Mouse (Mus musculus) fat pad, adult 2 months (tissue): ENCODE data around the gene Entpd1.

Source experiments
- DNase-seq: peaks from one replicate; pipeline ENCODE4 v3.0.0-alpha.2; 2011; ENCODE audit warnings: low read depth, low spot score; ENCODE audit errors: extremely low read depth

The Entpd1 gene

GRCm38 (mm10) chr19:40661874-40662273 is 49.7 kb downstream of the Entpd1 start:
- DNase-seq, result no peak

DNA sequence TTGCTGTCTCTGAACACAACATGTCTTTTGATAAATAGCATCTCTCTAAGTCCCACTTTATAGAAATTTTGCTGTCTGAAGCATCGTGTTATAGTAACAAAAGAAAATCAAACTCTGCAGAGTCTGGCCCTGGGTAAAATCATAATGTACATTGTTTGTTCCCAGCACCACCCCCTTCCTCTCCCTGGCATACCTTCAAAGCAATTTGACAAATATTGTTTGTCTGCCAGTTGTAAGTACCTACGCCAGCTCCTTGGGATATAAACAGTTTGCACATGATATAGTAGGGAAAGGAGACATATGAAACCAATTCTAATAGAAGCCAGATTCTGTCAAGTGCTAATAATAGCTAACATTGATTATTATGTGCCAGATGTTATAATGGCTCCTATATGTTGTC is 50.6 kb downstream of the Entpd1 start:
- DNase-seq, result no peak

GRCm38 (mm10) chr19:40665778-40666177 is 53.6 kb downstream of the Entpd1 start:
- DNase-seq, result no peak

DNA sequence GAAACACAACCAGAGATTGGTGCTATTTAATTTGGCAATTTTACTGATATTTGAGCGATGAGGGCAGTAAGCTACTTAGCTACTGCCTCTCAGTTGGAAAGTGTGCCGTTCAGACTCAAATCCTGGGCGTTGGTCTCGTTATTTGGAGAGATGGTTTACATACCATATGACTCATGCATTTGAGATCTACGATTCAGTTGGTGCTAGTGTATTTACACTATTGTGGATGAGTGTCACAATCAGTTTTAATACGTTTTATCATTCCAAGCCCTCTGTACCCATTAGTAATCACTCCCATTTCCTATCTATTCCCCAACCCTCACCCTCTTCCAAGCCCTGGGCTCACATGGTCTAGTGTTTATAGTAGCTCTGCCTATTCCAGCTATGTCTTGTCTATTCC is 54.9 kb downstream of the Entpd1 start:
- DNase-seq, result no peak

- no peak for DNase-seq
These were observed 63.2 kb downstream of the Entpd1 start for GRCm38 (mm10) chr19:40675329-40675728.

DNA sequence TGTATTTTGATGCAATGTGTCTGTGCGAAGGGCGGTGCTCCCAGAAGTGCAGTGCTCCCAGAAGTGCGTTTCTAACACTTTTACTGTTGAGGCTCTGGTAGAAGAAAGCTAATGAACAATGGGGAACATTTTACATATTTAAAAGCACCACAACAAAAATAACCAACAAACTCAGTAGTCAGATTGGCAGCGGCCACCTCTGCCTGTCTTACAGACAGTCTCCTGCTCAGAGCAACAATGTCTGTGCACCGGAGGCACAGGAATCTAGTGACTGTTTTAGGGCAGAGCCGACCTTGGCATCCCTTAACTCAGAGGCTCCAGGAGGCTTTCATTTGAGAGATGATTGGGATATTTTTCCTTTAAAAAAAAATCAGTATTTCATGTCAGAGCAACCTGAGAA is 65.9 kb downstream of the Entpd1 start:
- DNase-seq, result no peak

DNA sequence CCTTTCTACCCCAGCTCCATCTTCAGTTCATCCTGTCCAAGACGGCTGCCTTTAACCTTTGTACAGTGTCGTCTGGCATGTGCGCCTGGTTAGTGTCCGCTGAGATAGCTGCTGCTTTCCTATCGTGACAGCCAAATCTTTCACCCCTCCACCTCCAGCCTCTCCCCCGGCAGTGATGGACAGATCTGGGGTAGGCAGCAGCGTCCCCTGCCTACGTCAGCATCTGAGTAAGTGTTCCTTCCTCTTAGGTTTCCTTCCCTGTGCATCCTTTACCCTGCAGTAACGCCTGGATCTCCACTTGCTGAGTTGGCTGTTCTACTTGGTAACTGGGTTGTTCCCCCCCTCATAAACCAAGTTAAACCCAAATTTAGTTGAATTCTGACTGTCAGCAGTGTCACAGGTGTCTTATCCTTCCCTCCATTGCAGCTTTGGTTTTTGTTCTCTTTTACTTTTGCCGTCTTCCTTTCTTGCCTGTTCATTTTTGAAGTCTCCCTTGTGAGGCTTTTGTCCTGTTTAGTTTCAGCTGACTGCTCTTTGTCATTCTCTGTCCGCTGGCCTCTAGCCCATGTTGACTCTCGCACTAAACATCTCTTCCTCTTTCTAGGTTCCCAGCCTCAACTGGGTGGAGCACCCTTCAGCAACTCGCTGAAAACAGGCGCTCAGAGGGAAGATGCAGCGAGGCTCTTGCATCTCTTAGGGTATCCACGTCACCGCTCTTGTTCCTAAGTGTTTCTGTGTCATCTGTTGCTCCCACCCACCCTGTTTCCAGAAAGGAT is 66.6 kb downstream of the Entpd1 start:
- no peak for DNase-seq

DNA sequence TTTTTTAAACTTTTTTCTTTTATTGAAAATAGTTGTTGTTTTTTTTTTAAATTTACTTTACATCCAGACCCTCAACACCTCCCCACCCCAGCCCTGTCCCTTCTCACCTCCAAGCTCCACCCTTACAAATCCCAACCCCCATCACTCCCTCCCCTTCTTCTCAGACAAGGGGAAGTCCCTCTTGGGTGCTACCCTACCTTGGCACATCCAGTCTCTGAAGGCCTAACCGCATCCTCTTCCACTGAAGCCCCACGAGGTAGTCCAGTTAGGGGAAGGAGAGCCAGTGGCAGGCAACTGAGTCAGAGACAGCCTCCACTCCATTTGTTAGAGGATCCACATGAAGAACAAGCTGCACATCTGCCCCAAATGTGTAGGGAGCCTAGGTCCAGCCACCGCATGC is 67.5 kb downstream of the Entpd1 start:
- DNase-seq, result no peak

DNA sequence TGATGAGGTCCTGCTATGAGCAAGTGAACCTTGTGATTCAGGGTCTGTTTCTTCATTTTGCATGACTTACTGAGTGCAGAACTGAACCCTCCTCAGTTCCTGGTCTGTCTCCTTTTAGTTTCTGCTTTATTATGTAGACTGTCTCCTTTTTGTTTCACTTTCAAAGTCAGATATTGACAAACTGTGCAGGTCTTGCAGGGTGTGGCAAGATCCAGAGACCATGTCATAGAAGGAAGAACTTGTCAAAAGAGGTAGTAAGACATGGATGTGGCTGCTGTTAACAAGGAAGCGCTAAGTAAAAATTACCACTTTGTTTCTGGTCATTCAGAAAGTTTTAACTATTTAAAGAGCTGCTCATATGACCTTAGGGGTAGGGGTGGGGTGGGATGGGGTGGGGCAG is 72.0 kb downstream of the Entpd1 start:
- no peak for DNase-seq

- DNase-seq, result no peak
These were observed 72.4 kb downstream of the Entpd1 start for GRCm38 (mm10) chr19:40684566-40684965.

DNA sequence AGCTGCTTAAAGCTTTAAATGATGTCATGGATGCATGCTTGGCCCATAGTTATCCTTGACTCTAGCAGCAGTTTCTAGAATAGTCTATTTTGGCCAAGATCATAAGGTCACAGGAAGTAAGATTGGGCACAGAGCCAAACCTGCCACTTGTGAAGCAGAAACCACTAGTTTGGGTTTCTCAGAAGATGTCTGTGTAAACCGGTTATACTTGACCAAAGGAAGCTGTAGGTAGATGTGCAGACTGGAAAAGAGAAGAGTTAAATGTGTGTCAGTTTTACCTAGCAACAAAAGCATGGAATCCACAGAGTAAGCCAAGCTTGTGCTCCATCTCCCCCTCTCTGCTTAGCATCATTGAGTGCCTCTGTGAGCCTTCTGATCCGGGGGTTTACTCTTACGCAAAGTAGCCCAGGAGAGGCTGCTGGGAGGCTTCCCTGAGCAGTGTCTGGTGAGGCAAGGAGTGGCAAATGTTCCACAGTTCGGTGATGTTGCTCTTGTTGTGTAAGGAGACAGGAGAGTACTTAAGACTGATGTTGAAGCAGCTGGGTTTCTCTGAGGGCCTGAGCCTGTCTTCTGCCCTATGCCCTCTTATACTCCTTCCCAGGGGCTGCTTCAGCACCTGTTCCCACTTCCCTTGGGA is 75.2 kb downstream of the Entpd1 start:
- DNase-seq, result no peak

- DNase-seq, result no peak
These were observed 81.0 kb downstream of the Entpd1 start for GRCm38 (mm10) chr19:40693201-40693600.

DNA sequence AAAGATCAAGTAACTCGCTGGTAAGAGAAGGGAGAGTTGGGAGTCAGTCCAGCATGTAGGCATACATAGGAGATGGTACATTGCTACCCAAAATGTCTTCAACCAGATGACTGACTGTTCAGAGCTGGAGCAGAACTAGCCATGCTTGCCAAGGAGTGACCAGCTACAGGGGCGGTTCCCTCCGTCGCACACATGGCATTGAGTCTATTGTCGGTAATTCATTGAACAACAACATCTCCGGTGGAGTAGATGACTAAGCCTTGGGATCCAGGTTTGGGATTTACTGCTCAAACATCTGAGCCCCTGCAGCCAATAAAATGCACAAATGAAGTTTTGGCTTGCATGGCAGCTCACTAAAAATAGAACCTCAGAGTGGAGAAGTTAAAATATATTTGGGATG is 84.0 kb downstream of the Entpd1 start:
- DNase-seq, result no peak

DNA sequence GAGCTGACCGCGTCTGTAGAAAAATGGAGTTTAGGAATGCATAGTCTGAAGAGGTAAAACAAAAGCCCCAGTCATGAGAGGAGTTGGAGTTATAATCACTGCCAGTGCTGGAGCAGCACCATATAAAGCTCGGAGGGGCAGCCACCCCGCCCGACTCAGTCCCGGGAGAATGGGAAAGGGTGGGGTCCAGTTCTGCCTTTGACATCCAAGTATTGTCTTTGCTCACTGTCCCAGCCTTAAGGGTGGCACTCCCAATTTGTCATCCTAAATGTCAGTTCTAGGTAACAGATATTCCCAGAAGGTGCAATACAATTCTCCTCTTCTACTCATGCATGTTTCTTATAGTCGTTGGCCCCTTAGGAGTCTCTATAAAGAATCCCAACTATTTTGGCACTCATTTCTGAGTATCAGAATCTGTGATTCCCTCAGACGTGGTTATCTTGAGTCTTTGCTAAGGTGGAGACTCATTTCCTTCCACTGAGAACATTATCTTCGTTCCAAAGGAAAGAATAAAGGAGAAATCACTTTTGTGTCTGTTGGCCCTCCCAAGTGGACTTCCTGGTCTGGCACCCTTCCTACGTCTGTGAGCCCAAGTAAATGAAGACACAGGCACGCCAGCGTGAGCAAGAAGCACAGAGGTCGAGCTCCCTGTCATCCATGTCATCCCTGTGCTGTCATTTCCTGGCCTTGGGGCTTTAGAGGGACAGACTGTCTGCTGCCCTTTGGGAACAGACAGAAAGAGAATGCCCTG is 86.1 kb downstream of the Entpd1 start:
- DNase-seq, result no peak

DNA sequence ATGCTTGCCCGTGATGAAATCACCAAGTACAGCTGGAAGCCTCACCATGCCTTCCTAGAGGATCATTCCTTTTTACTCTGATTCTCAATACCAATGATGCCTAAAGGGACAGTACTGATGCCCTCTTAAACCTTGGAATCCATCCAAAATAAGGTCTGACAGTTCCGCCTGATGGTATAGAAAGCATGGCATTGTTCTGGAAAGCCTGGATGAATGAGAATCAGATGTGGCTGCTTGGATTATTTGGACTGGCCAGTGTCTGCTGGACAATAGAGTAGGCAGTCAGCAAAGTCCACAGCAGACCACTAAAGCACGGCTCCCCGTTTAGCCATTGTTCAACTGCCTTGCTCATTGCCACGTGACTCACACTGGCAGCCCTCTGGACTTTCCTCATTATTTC is 87.7 kb downstream of the Entpd1 start:
- no peak for DNase-seq

- DNase-seq, result no peak
These were observed 90.2 kb downstream of the Entpd1 start for GRCm38 (mm10) chr19:40702406-40702805.

DNA sequence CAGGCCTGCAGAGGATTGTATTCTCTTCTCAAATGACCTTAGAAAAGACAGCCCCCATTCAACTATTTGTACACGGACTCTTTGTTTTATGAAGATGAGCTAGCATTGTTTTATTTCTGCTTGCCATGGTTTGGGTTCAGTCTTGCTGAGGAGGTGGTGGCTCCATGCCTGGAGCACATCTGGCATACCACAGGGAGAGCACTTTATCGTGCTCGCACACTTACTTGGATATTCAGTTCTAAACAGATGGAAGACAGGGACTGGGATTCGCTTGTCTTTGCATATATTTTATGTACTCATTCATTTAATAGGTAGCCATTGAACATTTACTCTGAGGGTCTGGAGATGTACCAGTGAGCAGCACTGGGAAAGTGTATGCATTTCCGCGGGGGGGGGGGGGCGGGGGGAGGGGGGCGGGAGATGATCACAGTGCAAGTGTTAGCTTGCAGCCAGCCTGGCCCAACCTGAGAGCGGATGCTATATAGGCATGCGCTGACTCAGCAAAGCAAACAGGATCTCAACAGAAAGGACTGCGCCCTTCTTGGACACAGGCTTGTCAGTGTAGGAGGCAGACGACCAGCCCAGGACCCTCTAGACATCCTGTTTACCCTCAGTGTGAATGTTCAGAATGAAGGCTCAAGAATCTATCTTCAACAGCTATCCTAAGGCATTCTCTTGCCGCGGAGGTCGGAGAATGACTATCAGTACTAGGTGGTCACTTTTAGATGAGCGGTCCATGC is 100.9 kb downstream of the Entpd1 start:
- DNase-seq, result no peak

DNA sequence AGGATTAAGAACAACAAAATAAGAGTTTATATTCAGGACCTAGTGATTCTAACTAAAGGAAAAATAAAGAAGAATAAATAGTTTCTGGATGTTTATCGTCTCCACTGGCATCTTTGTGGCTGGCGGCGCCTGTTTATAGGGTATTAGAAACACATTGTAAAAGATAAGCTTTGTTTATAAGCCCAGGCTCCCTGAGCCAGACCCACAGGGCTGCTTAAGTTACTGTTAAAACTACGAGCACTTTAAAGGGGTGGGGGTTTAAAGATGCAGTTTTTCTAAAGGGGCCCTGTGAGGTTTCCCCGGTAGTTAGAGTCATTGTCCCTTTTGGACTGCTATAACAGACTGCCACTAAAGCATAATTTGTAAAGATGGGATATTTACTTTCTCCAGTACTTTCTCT is 102.5 kb downstream of the Entpd1 start:
- DNase-seq, result no peak

GRCm38 (mm10) chr19:40716981-40717380 is 104.8 kb downstream of the Entpd1 start:
- DNase-seq, result no peak

DNA sequence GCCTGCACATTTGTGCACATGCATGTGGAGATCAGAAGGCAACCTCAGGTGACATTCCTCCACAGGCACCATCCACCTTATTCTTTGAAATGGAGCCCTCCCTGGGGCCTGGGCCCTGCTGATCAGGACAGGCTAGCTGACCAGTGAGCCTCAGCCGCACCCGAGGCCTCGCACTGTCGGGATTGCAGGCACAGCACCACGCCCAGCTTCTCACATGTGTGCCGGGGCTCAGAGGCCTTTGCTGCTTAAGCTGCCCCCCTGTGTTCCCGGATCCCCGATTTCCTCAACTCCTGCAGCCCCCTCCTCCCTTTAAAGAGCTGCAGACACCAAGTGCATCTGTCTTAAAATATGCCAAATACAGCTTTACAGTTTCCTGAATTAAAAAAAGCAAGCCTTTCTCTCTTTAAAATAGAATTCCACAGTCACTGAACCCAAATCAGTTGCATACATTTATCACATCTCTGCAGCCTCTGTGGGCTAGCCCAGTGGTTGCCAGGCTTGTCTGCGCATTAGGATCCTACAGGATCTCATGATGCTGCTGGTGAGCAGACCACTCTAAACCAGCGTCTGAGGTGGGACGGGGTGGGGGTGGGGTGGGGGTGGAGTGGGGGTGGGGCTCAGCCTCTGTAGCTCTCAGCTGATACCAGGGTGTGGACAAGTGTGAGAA is 107.4 kb downstream of the Entpd1 start:
- no peak for DNase-seq

DNA sequence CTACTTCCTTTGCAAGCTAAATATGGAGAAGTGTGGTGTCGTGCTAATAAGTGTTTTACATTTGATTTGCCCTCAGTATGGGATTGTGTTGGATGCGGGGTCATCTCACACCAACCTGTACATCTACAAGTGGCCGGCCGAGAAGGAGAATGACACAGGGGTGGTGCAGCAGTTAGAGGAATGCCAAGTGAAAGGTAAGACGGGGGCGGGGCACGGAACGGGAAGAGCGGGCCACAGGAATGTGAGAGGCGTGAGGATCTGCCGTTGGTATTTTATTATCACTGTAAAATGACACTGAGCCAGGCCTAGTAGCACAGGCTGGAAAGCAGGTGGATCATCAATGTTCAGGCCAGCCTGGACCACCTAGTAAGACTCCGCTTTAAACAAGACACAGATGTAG is 108.2 kb downstream of the Entpd1 start:
- no peak for DNase-seq
